Mouse (Mus musculus): ENCODE results near the gene Trex2.

GRCm38 (mm10) chrX:73477500-73477899 lies 42.4 kb upstream of the Trex2 start:
- TF ChIP-seq POLR2A (IDR thresholded peaks at IDR 0.05; ENCODE audit: control insufficient read depth, low read depth, low read length) (no peak), CTCF (IDR thresholded peaks at IDR 0.05; ENCODE audit: control insufficient read depth, insufficient read depth, insufficient replicate concordance, low read depth, low read length) (no peak)
